Mouse (Mus musculus) forebrain, embryonic 13.5 days (tissue): ENCODE results near the gene Alg9. TPM values are rescaled to one million over a fixed set of nuclear protein-coding genes. Genes with fewer than 3 reads are reported as not detected.
A peak's percentile ranks its signal among the peaks of the same experiment; 100 is the strongest.

Source experiments
- ATAC-seq: fragments of 200-750 bp; cut with Nextera tagmentation; 2 replicates; pipeline ENCODE4 v1.8.0; 2017
- H3K27ac ChIP-seq: fragments of 300-500 bp; sonication (generic); 2 replicates; pipeline ENCODE4 v1.5.1; 2015; ENCODE audit warnings: inconsistent platforms, mild to moderate bottlenecking, moderate library complexity
- H3K27me3 ChIP-seq: fragments of 300-500 bp; sonication (generic); 2 replicates; pipeline ENCODE4 v1.6.1; 2015; ENCODE audit warnings: mild to moderate bottlenecking, inconsistent platforms
- H3K36me3 ChIP-seq: fragments of 300-500 bp; sonication (generic); 2 replicates; pipeline ENCODE4 v1.6.1; 2015; ENCODE audit warnings: mild to moderate bottlenecking, inconsistent platforms; ENCODE audit not compliant: poor library complexity, severe bottlenecking
- H3K4me1 ChIP-seq: fragments of 300-500 bp; sonication (generic); 2 replicates; pipeline ENCODE4 v1.6.1; 2015; ENCODE audit warnings: inconsistent platforms
- H3K4me2 ChIP-seq: fragments of 300-500 bp; sonication (generic); 2 replicates; pipeline ENCODE4 v1.6.1; 2015; ENCODE audit warnings: inconsistent platforms, mild to moderate bottlenecking, moderate library complexity
- H3K4me3 ChIP-seq: fragments of 300-500 bp; sonication (generic); 2 replicates; pipeline ENCODE4 v1.5.1; 2015; ENCODE audit warnings: mild to moderate bottlenecking, inconsistent platforms
- H3K9ac ChIP-seq: fragments of 300-500 bp; sonication (generic); 2 replicates; pipeline ENCODE4 v1.6.1; 2015; ENCODE audit warnings: mild to moderate bottlenecking, inconsistent platforms
- H3K9me3 ChIP-seq: fragments of 300-500 bp; sonication (generic); replicated peaks from 2 replicates; pipeline ENCODE4 v1.6.1; 2016; ENCODE audit warnings: inconsistent platforms
- WGBS: fragments of 180-500 bp; shearing (Covaris S2); methylation state at CpG from one replicate; pipeline ENCODE4 v1.1.7; 2015; 5-methylcytosine and 5-hydroxymethylcytosine counted together
- polyA plus RNA-seq: library from polyadenylated mRNA; unstranded; fragments of >200 nt; fragmentation: Nextera tagmentation; extraction: Ambion mirVana; gene quantifications from 2 replicates; pipeline ENCODE4 v1.2.1, GENCODE M21; 2015

The Alg9 gene
- polyA plus RNA-seq, 1 experiment from 2014 or later, result 33.5 TPM

- no peak overlapping the region for H3K4me3 ChIP-seq
- peaks cover 95% of the 10 kb centered on the region for H3K36me3 ChIP-seq
- H3K27ac ChIP-seq, result no peak overlapping the region
- H3K9ac ChIP-seq, result no peak overlapping the region
- 87% methylated on average over 3 of the region's 3 CpGs for WGBS
- H3K9me3 ChIP-seq, result no peaks in the 10 kb centered on the region
- no peaks in the 10 kb centered on the region for H3K4me1 ChIP-seq
- H3K27me3 ChIP-seq, result no peaks in the 10 kb centered on the region
- H3K4me2 ChIP-seq, result no peak overlapping the region
- no peak for ATAC-seq
Observed at GRCm38 (mm10) chr9:50877431-50877830, 102.6 kb downstream of the Alg9 start.

- Histone ChIP-seq H3K9ac (no peak overlapping the region), H3K36me3 (peaks cover 77% of the 10 kb centered on the region), H3K4me1 (peaks cover 13% of the 10 kb centered on the region), H3K4me2 (no peak overlapping the region), H3K27ac (no peak overlapping the region), H3K4me3 (no peak overlapping the region), H3K9me3 (no peaks in the 10 kb centered on the region), H3K27me3 (no peaks in the 10 kb centered on the region)
- ATAC-seq, result no peak
- WGBS, result 81% methylated on average over 2 of the region's 2 CpGs
Observed at GRCm38 (mm10) chr9:50882183-50882582, 107.4 kb downstream of the Alg9 start.

GRCm38 (mm10) chr9:50884093-50884492 is 109.3 kb downstream of the Alg9 start:
- Histone ChIP-seq H3K27me3 (no peaks in the 10 kb centered on the region), H3K9me3 (no peaks in the 10 kb centered on the region), H3K36me3 (peaks cover 58% of the 10 kb centered on the region), H3K27ac (no peak overlapping the region), H3K4me3 (no peak overlapping the region), H3K9ac (no peak overlapping the region), H3K4me1 (peaks cover 16% of the 10 kb centered on the region), H3K4me2 (no peak overlapping the region)
- 74% methylated on average over 8 of the region's 8 CpGs for WGBS
- ATAC-seq, result no peak

DNA sequence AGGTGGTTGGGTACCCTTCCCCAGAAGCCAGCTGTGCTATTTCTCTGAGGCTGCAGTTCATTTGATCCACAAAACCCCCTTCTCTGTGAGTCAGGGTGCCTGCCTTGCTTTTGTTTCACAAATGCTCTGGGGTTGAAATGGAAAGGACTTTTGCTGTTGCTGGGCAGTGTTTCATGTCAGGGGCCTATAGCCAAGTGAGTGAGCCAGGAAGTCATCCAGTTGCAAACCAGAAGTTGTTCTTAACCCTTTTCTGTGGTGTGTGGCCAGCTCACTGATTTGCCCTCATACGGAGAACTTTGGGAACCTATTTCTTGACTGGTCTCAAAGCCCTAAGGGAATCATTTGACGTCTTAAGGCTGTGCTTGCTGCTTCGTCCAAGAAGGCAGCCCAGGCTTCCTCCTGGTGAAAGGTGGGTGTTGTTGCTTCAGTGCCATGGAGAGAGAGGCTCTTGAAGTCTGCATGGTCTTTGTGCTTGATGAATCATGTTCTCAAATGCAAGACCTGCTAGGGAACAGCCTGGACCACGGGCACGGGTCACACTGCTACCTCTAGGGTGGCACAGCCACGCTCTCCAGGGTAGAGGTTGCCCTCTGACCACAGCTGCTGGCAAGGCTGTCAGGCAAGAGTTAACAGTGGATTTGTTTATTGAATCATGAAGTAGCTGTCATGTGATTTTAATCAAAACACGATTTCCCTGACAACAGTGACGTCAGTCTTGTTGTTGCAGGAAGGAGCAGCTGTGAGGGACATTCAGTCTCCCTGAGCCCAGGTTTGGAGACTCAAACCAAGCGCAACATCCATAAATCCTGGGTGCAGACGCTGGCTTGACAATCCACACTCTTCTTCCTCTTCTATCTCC is 110.2 kb downstream of the Alg9 start:
- Histone ChIP-seq H3K27me3 (no peaks in the 10 kb centered on the region), H3K36me3 (peaks cover 49% of the 10 kb centered on the region), H3K4me3 (no peak overlapping the region), H3K9ac (no peak overlapping the region), H3K9me3 (no peaks in the 10 kb centered on the region), H3K27ac (no peak overlapping the region), H3K4me1 (peaks cover 16% of the 10 kb centered on the region), H3K4me2 (no peak overlapping the region)
- WGBS, result 71% methylated on average over 10 of the region's 10 CpGs
- 0 out of 2 replicates have a peak, but pooled peaks have one; percentile 37 for ATAC-seq

DNA sequence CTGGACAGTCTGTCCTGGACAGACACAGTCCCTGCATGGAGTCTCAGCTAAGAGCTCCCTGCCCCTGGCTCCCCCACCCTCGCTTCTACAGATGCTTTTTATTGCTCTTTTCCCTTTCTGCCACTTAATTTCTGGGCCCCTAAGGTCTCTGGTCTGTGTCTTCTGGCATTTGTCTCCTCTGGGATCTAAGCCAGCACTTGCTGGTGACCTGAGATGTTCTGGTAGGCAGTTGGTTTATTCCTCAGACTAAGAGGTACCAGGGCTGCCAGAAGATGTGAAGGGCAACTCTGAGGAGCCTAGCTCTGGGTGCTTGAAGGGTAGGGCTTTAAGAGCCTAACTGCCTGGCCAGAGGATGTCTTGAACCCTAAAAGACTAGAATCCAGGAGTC is 110.8 kb downstream of the Alg9 start:
- no peaks in the 10 kb centered on the region for H3K9me3 ChIP-seq
- no peaks in the 10 kb centered on the region for H3K27me3 ChIP-seq
- ATAC-seq, result no peak
- peaks cover 44% of the 10 kb centered on the region for H3K36me3 ChIP-seq
- peaks cover 16% of the 10 kb centered on the region for H3K4me1 ChIP-seq
- 83% methylated on average over 1 of the region's 1 CpGs for WGBS
- H3K4me2 ChIP-seq, result no peak overlapping the region
- H3K27ac ChIP-seq, result no peak overlapping the region
- H3K4me3 ChIP-seq, result no peak overlapping the region
- no peak overlapping the region for H3K9ac ChIP-seq

DNA sequence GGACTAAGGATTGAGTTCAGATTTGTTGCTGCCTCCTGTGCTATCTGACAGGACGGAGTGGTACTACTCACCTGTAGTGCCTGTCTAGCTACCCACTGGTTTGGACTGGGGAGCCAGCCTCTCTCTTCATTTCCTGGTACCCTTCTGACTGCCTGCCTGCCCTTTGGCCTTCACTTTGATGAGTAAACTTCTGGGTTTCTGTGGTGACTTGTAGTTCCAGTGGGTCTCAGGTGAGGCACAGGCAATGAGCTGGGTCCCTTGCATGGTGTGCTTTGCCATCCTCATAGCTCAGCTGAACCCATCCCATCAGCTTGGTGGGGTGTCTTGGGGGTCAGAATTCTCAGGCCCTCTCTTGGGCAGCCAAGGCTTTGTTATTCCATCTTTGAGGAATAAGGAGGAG is 112.1 kb downstream of the Alg9 start:
- no peak for ATAC-seq
- H3K27me3 ChIP-seq, result no peaks in the 10 kb centered on the region
- H3K9ac ChIP-seq, result no peak overlapping the region
- H3K4me3 ChIP-seq, result no peak overlapping the region
- H3K4me1 ChIP-seq, result peaks cover 16% of the 10 kb centered on the region
- no peak overlapping the region for H3K27ac ChIP-seq
- H3K36me3 ChIP-seq, result peaks cover 42% of the 10 kb centered on the region
- WGBS, result 94% methylated on average over 1 of the region's 1 CpGs
- no peak overlapping the region for H3K4me2 ChIP-seq
- H3K9me3 ChIP-seq, result no peaks in the 10 kb centered on the region

GRCm38 (mm10) chr9:50887351-50887750 is 112.5 kb downstream of the Alg9 start:
- Histone ChIP-seq H3K27me3 (no peaks in the 10 kb centered on the region), H3K4me2 (no peak overlapping the region), H3K4me3 (no peak overlapping the region), H3K27ac (no peak overlapping the region), H3K36me3 (peaks cover 39% of the 10 kb centered on the region), H3K4me1 (peaks cover 16% of the 10 kb centered on the region), H3K9ac (no peak overlapping the region), H3K9me3 (no peaks in the 10 kb centered on the region)
- no peak for ATAC-seq
- 38% methylated on average over 4 of the region's 4 CpGs for WGBS

DNA sequence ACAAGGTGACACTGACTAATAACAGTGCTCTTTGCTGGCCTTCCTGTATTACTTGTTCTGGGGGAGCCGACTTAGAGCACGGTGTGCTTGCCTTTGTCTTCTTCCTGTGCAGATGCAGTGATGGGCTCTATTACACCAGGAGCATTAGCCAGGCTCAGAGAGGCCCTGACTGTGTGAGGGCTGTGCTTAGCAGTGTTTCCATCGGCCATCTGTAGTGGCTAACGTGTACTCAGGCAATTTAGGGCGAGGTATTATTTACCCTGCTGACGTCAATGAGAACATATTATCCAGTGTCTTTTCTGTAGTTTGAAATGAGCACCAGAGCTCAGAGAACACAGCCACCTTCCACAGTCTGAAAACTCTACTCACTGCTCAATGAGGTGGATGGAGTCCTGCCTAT is 114.4 kb downstream of the Alg9 start:
- WGBS, result 65% methylated on average over 6 of the region's 6 CpGs
- Histone ChIP-seq H3K9ac (no peak overlapping the region), H3K9me3 (no peaks in the 10 kb centered on the region), H3K4me2 (no peak overlapping the region), H3K27ac (no peak overlapping the region), H3K36me3 (peaks cover 41% of the 10 kb centered on the region), H3K4me3 (no peak overlapping the region), H3K4me1 (peaks cover 16% of the 10 kb centered on the region), H3K27me3 (no peaks in the 10 kb centered on the region)
- ATAC-seq, result no peak

DNA sequence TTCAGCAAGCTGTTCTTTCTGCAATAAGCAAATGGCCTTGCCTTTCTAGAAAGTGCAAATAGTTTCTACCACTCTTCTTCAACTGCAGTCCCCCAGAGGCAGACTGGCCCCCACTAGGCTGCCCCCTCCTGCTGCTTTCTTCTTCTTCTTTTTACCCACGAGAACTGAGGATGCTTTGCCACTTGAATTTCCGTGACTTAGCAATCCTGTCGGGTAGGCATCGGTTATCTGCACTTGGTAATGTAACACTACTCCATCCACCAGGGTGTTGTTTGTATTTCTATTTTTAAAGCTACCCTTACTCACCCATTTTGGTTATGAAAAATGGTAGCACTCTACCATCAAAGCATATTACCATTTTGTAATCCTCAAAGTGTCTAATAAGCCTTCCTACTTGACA is 115.1 kb downstream of the Alg9 start:
- no peak overlapping the region for H3K9ac ChIP-seq
- H3K4me3 ChIP-seq, result no peak overlapping the region
- H3K27me3 ChIP-seq, result no peaks in the 10 kb centered on the region
- no peaks in the 10 kb centered on the region for H3K9me3 ChIP-seq
- no peak overlapping the region for H3K4me2 ChIP-seq
- no peak for ATAC-seq
- no peak overlapping the region for H3K27ac ChIP-seq
- 84% methylated on average over 4 of the region's 4 CpGs for WGBS
- peaks cover 10% of the 10 kb centered on the region for H3K4me1 ChIP-seq
- peaks cover 43% of the 10 kb centered on the region for H3K36me3 ChIP-seq

DNA sequence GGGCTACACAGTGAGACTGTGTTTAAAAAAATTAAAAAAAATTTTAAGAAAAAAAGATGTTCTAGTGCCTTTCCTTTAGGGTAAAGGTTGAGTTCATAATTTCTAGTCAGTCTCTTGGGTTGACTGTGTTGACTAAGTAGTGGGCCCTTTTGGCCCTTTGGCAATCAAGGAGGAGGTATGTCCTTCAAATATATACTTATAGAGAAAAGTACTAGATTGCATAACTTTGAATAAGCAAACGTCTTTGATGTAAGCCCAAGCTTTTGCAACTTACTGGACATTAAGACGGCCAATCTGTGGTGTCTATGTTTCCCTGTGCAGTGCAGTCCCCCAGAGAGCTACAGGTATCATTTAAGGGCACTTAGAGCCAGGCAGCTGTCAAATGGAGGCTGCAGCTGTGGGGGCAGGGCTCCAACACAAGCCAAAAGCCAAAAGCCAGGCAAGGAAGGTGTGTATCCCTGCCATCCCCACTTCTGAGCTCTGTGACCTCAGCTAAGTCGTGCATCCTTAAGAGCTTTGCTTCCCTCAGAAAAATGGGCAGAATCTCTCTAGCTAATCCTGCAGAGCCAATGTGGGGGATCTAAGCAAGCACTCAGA is 115.8 kb downstream of the Alg9 start:
- Histone ChIP-seq H3K9me3 (no peaks in the 10 kb centered on the region), H3K4me2 (no peak overlapping the region), H3K9ac (no peak overlapping the region), H3K4me3 (no peak overlapping the region), H3K27ac (no peak overlapping the region), H3K27me3 (no peaks in the 10 kb centered on the region), H3K36me3 (peaks cover 44% of the 10 kb centered on the region), H3K4me1 (peaks cover 4% of the 10 kb centered on the region; the same call in 1 of the 2 replicates)
- no peak for ATAC-seq
- 90% methylated on average over 3 of the region's 3 CpGs for WGBS
